Mouse (Mus musculus): ENCODE measurements at regions not wholly inside any gene's neighbourhood (a gene's known extent, or its start where the extent isn't known, plus 50 kb on each side); places are given as distances from the start of the nearest gene placed in this dataset.

DNA sequence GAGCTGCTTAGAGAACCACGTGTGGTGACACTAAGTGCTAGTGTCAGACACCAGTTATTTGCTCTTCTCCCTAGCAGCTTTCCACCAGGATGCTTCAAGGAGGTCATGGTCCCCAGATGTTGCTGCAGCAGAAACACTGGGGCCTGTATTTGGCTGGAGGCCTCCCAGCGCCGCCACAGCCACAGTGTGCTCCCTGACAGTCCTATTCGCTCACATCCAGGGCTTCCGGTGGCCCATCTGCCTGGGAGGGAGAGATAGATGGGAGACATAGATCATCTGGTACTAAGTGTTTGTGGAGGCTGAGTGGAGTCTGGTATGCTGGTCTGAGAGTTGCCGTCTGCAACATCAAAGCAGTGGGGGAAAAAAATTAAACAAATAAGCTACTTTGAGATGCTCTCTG lies 301.6 kb downstream of the Tns1 start:
- H3K36me3 ChIP-seq (ENCODE audit: control insufficient read depth, insufficient read depth, low read length): no peaks in the 10 kb centered on the region
- H3K9me3 ChIP-seq (replicated peaks; ENCODE audit: control insufficient read depth, low read length): no peaks in the 10 kb centered on the region
- H3K9ac ChIP-seq (ENCODE audit: low read length): no peak overlapping the region
- DNase-seq (ENCODE audit: low spot score): no peak
- H3K4me1 ChIP-seq (ENCODE audit: control insufficient read depth, insufficient read depth, low read length): no peaks in the 10 kb centered on the region; the same call in 1 of the 2 replicates
- 85% methylated on average over 6 of the region's 6 CpGs for WGBS
- no peak overlapping the region for H3K27ac ChIP-seq (ENCODE audit: low read depth, low read length)
- H3K27me3 ChIP-seq (replicated peaks; ENCODE audit: control insufficient read depth, insufficient read depth, low read length): no peaks in the 10 kb centered on the region
- no peak for ATAC-seq
- no peak overlapping the region for H3K4me3 ChIP-seq (ENCODE audit: low read depth, low read length)
- H3K4me2 ChIP-seq (ENCODE audit: low read length): no peak overlapping the region

- no peaks in the 10 kb centered on the region for H3K9me3 ChIP-seq (replicated peaks; ENCODE audit: control insufficient read depth, low read length)
- H3K4me3 ChIP-seq (ENCODE audit: low read depth, low read length): no peak overlapping the region
- H3K9ac ChIP-seq (ENCODE audit: low read length): no peak overlapping the region
- no peak overlapping the region for H3K4me2 ChIP-seq (ENCODE audit: low read length)
- DNase-seq (ENCODE audit: low spot score): no peak
- 82% methylated on average over 7 of the region's 7 CpGs for WGBS
- H3K4me1 ChIP-seq (ENCODE audit: control insufficient read depth, insufficient read depth, low read length): no peaks in the 10 kb centered on the region
- H3K27ac ChIP-seq (ENCODE audit: low read depth, low read length): no peak overlapping the region
- no peaks in the 10 kb centered on the region for H3K27me3 ChIP-seq (replicated peaks; ENCODE audit: control insufficient read depth, insufficient read depth, low read length)
- no peaks in the 10 kb centered on the region for H3K36me3 ChIP-seq (ENCODE audit: control insufficient read depth, insufficient read depth, low read length)
- no peak for ATAC-seq
Observed at GRCm38 (mm10) chr1:73820701-73821100, 303.5 kb downstream of the Tns1 start.

- Histone ChIP-seq H3K4me3 (ENCODE audit: low read depth, low read length) (no peak overlapping the region), H3K27ac (ENCODE audit: low read depth, low read length) (no peak overlapping the region), H3K27me3 (replicated peaks; ENCODE audit: control insufficient read depth, insufficient read depth, low read length) (no peaks in the 10 kb centered on the region), H3K9me3 (replicated peaks; ENCODE audit: control insufficient read depth, low read length) (no peaks in the 10 kb centered on the region), H3K4me1 (ENCODE audit: control insufficient read depth, insufficient read depth, low read length) (no peaks in the 10 kb centered on the region), H3K36me3 (ENCODE audit: control insufficient read depth, insufficient read depth, low read length) (no peaks in the 10 kb centered on the region), H3K9ac (ENCODE audit: low read length) (no peak overlapping the region), H3K4me2 (ENCODE audit: low read length) (no peak overlapping the region)
- WGBS: 65% methylated on average over 3 of the region's 3 CpGs
- no peak for DNase-seq (ENCODE audit: low spot score)
- no peak for ATAC-seq
Observed at GRCm38 (mm10) chr1:73807206-73807605, 317.0 kb downstream of the Tns1 start.

DNA sequence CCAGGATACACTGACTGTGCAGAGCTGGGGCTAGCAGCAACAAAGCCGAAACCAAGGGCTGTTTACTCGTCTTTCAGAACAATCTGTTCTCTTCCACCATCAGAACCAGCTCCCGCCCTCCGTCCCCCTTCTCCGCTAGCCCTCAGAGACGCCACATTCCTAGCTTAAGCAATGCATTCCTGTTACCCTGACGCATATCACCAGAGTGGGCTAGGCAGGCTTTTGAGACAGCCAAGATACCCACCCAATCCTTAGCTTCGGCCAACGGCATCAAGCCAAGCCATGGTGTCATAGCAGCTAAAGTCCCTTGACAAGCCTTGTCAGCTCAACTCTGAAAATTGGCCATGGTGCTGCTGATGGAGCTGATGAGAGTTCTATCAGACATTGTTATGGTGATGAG lies 319.1 kb downstream of the Tns1 start:
- no peak for ATAC-seq

GRCm38 (mm10) chr1:73799996-73800395 lies 324.3 kb downstream of the Tns1 start:
- WGBS: 87% methylated on average over 1 of the region's 1 CpGs
- ATAC-seq (no peak), DNase-seq (ENCODE audit: low spot score) (no peak)
- H3K27ac ChIP-seq (ENCODE audit: low read depth, low read length): no peak overlapping the region
- H3K36me3 ChIP-seq (ENCODE audit: control insufficient read depth, insufficient read depth, low read length): no peaks in the 10 kb centered on the region
- H3K9me3 ChIP-seq (replicated peaks; ENCODE audit: control insufficient read depth, low read length): no peaks in the 10 kb centered on the region
- no peaks in the 10 kb centered on the region for H3K4me1 ChIP-seq (ENCODE audit: control insufficient read depth, insufficient read depth, low read length)
- H3K9ac ChIP-seq (ENCODE audit: low read length): no peak overlapping the region
- H3K27me3 ChIP-seq (replicated peaks; ENCODE audit: control insufficient read depth, insufficient read depth, low read length): no peaks in the 10 kb centered on the region
- no peak overlapping the region for H3K4me3 ChIP-seq (ENCODE audit: low read depth, low read length)
- H3K4me2 ChIP-seq (ENCODE audit: low read length): no peak overlapping the region

More for the DNA sequence above, 319.1 kb downstream of the Tns1 start:
- Histone ChIP-seq H3K4me1 (ENCODE audit: control insufficient read depth, insufficient read depth, low read length) (no peaks in the 10 kb centered on the region), H3K4me3 (ENCODE audit: low read depth, low read length) (no peak overlapping the region), H3K27ac (ENCODE audit: low read depth, low read length) (no peak overlapping the region), H3K9me3 (replicated peaks; ENCODE audit: control insufficient read depth, low read length) (no peaks in the 10 kb centered on the region), H3K9ac (ENCODE audit: low read length) (no peak overlapping the region), H3K36me3 (ENCODE audit: control insufficient read depth, insufficient read depth, low read length) (no peaks in the 10 kb centered on the region), H3K27me3 (replicated peaks; ENCODE audit: control insufficient read depth, insufficient read depth, low read length) (no peaks in the 10 kb centered on the region), H3K4me2 (ENCODE audit: low read length) (no peak overlapping the region)
- no peak for DNase-seq (ENCODE audit: low spot score)
- WGBS: 88% methylated on average over 9 of the region's 9 CpGs

- Histone ChIP-seq H3K4me1 (ENCODE audit: control insufficient read depth, insufficient read depth, low read length) (no peaks in the 10 kb centered on the region), H3K9me3 (replicated peaks; ENCODE audit: control insufficient read depth, low read length) (no peaks in the 10 kb centered on the region), H3K27ac (ENCODE audit: low read depth, low read length) (no peak overlapping the region), H3K9ac (ENCODE audit: low read length) (no peak overlapping the region), H3K4me3 (ENCODE audit: low read depth, low read length) (no peak overlapping the region), H3K36me3 (ENCODE audit: control insufficient read depth, insufficient read depth, low read length) (no peaks in the 10 kb centered on the region), H3K4me2 (ENCODE audit: low read length) (no peak overlapping the region), H3K27me3 (replicated peaks; ENCODE audit: control insufficient read depth, insufficient read depth, low read length) (no peaks in the 10 kb centered on the region)
- no peak for DNase-seq (ENCODE audit: low spot score)
- no peak for ATAC-seq
- WGBS: 84% methylated on average over 8 of the region's 8 CpGs
Observed at GRCm38 (mm10) chr1:73799246-73799645, 325.0 kb downstream of the Tns1 start.

DNA sequence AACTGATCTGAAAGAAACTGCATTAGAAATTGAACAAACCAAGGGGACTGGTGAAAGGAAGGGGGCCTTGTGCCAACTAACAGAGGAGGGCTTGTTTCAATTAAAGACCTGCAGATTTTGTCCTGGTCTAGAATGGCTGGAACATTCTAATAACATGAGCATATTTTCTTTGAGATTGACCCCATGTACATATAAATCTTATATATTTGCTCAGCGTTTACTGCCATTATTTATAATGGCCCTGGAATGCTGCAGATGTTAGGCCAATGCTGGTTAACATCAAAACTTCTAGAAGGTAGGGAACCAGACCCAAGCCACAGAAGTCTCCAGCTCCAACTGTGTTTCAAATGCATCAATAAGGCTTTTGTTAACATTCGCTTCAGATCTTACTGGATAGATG lies 326.4 kb downstream of the Tns1 start:
- Histone ChIP-seq H3K27ac (ENCODE audit: low read depth, low read length) (no peak overlapping the region), H3K4me2 (ENCODE audit: low read length) (no peak overlapping the region), H3K9ac (ENCODE audit: low read length) (no peak overlapping the region), H3K9me3 (replicated peaks; ENCODE audit: control insufficient read depth, low read length) (no peaks in the 10 kb centered on the region), H3K4me3 (ENCODE audit: low read depth, low read length) (no peak overlapping the region), H3K4me1 (ENCODE audit: control insufficient read depth, insufficient read depth, low read length) (no peaks in the 10 kb centered on the region), H3K27me3 (replicated peaks; ENCODE audit: control insufficient read depth, insufficient read depth, low read length) (no peaks in the 10 kb centered on the region), H3K36me3 (ENCODE audit: control insufficient read depth, insufficient read depth, low read length) (no peaks in the 10 kb centered on the region)
- DNase-seq (ENCODE audit: low spot score) (no peak), ATAC-seq (no peak)
- WGBS: 94% methylated on average over 2 of the region's 2 CpGs

GRCm38 (mm10) chr1:73797413-73797812 lies 326.8 kb downstream of the Tns1 start:
- Histone ChIP-seq H3K4me2 (ENCODE audit: low read length) (no peak overlapping the region), H3K4me1 (ENCODE audit: control insufficient read depth, insufficient read depth, low read length) (no peaks in the 10 kb centered on the region), H3K9me3 (replicated peaks; ENCODE audit: control insufficient read depth, low read length) (no peaks in the 10 kb centered on the region), H3K27me3 (replicated peaks; ENCODE audit: control insufficient read depth, insufficient read depth, low read length) (no peaks in the 10 kb centered on the region), H3K9ac (ENCODE audit: low read length) (no peak overlapping the region), H3K4me3 (ENCODE audit: low read depth, low read length) (no peak overlapping the region), H3K27ac (ENCODE audit: low read depth, low read length) (no peak overlapping the region), H3K36me3 (ENCODE audit: control insufficient read depth, insufficient read depth, low read length) (no peaks in the 10 kb centered on the region)
- WGBS: 89% methylated on average over 2 of the region's 2 CpGs
- ATAC-seq (no peak), DNase-seq (ENCODE audit: low spot score) (no peak)

DNA sequence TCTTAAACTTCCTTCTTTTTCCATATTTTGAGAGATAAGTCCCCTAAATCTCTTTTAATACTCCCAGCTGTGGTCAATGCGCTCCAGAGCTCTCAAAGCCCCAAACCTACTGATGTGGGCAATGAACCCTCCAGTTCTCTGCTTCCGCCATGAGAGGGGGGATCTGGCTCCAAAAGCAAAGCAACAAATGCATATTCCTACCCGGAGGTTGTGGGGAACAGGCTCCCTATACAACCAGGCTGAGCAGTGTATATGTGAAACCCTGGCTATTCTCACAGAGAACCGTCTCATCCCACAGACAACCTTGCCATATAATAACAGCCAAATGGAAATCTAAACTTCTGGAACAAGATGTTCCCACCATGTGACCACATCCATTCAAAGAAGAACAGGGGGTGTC lies 330.4 kb downstream of the Tns1 start:
- Histone ChIP-seq H3K4me1 (ENCODE audit: control insufficient read depth, insufficient read depth, low read length) (no peaks in the 10 kb centered on the region), H3K4me2 (ENCODE audit: low read length) (no peak overlapping the region), H3K9me3 (replicated peaks; ENCODE audit: control insufficient read depth, low read length) (no peaks in the 10 kb centered on the region), H3K9ac (ENCODE audit: low read length) (no peak overlapping the region), H3K27ac (ENCODE audit: low read depth, low read length) (no peak overlapping the region), H3K27me3 (replicated peaks; ENCODE audit: control insufficient read depth, insufficient read depth, low read length) (no peaks in the 10 kb centered on the region), H3K36me3 (ENCODE audit: control insufficient read depth, insufficient read depth, low read length) (no peaks in the 10 kb centered on the region), H3K4me3 (ENCODE audit: low read depth, low read length) (no peak overlapping the region)
- no peak for DNase-seq (ENCODE audit: low spot score)
- WGBS: 87% methylated on average over 4 of the region's 4 CpGs
- ATAC-seq: no peak

GRCm38 (mm10) chr1:73793256-73793655 lies 331.0 kb downstream of the Tns1 start:
- no peaks in the 10 kb centered on the region for H3K9me3 ChIP-seq (replicated peaks; ENCODE audit: control insufficient read depth, low read length)
- H3K4me1 ChIP-seq (ENCODE audit: control insufficient read depth, insufficient read depth, low read length): no peaks in the 10 kb centered on the region
- H3K36me3 ChIP-seq (ENCODE audit: control insufficient read depth, insufficient read depth, low read length): no peaks in the 10 kb centered on the region
- no peak overlapping the region for H3K4me3 ChIP-seq (ENCODE audit: low read depth, low read length)
- H3K4me2 ChIP-seq (ENCODE audit: low read length): no peak overlapping the region
- H3K27me3 ChIP-seq (replicated peaks; ENCODE audit: control insufficient read depth, insufficient read depth, low read length): no peaks in the 10 kb centered on the region
- H3K27ac ChIP-seq (ENCODE audit: low read depth, low read length): no peak overlapping the region
- DNase-seq (ENCODE audit: low spot score) (no peak), ATAC-seq (no peak)
- WGBS: 89% methylated on average over 3 of the region's 3 CpGs
- H3K9ac ChIP-seq (ENCODE audit: low read length): no peak overlapping the region

All from forebrain, embryonic 14.5 days (tissue).